Mouse (Mus musculus) MEL (cell line): ENCODE measurements around the gene Tex26. TPM values are rescaled to one million over a fixed set of nuclear protein-coding genes. Genes with fewer than 3 reads are reported as not detected.

Experiments
- DNase-seq: peaks from one replicate; pipeline ENCODE4 v3.0.0; 2011; ENCODE audit warnings: low read depth, low spot score
- H3K27ac ChIP-seq: 2 replicates; pipeline ENCODE4 v1.5.1; 2012; ENCODE audit warnings: low read depth, mild to moderate bottlenecking, control low read depth, low read length, moderate library complexity; ENCODE audit not compliant: control insufficient read depth
- H3K27me3 ChIP-seq, 2 experiments: fragments of 150-350 bp in 1 of 2; sonication (generic) in 1 of 2; 2 replicates each; pipeline ENCODE4 v1.6.1; 2012; ENCODE audit warnings: low read length in 2 of 2, mild to moderate bottlenecking in 2 of 2, improper control_type of control experiment in 1 of 2, moderate library complexity in 1 of 2; ENCODE audit not compliant: insufficient read depth in 2 of 2, control insufficient read depth in 1 of 2
- H3K36me3 ChIP-seq, 2 experiments: 2 replicates each; pipeline ENCODE4 v1.6.1; 2012 to 2014; ENCODE audit warnings: low read length in 2 of 2, improper control_type of control experiment in 1 of 2, inconsistent platforms in 1 of 2, mild to moderate bottlenecking in 1 of 2; ENCODE audit not compliant: insufficient read depth in 2 of 2, control insufficient read depth in 1 of 2
- H3K4me1 ChIP-seq, 2 experiments: fragments of 150-350 bp in 1 of 2; sonication (generic) in 1 of 2; 2 replicates each; pipeline ENCODE4 v1.6.1; 2012; ENCODE audit warnings: low read length in 2 of 2, improper control_type of control experiment in 1 of 2, mild to moderate bottlenecking in 1 of 2; ENCODE audit not compliant: insufficient read depth in 2 of 2, control insufficient read depth in 1 of 2
- H3K4me3 ChIP-seq, 2 experiments: fragments of 150-350 bp in 1 of 2; sonication (generic) in 1 of 2; 2 replicates each; pipeline ENCODE4 v1.5.1; 2012; ENCODE audit warnings: low read depth in 2 of 2, low read length in 2 of 2, mild to moderate bottlenecking in 2 of 2, moderate library complexity in 2 of 2, control low read depth in 1 of 2, improper control_type of control experiment in 1 of 2; ENCODE audit not compliant: control insufficient read depth in 1 of 2, insufficient read depth in 1 of 2
- H3K79me2 ChIP-seq: 2 replicates; pipeline ENCODE4 v1.6.1; 2012; ENCODE audit warnings: mild to moderate bottlenecking, low read length, moderate library complexity; ENCODE audit not compliant: control insufficient read depth, poor library complexity, insufficient read depth
- H3K9ac ChIP-seq: 2 replicates; pipeline ENCODE4 v1.6.1; 2012; ENCODE audit warnings: low read depth, mild to moderate bottlenecking, control low read depth, low read length, moderate library complexity; ENCODE audit not compliant: control insufficient read depth, poor library complexity, severe bottlenecking
- H3K9me3 ChIP-seq: fragments of 150-350 bp; sonication (generic); replicated peaks from 2 replicates; pipeline ENCODE4 v1.6.1; 2012; ENCODE audit warnings: mild to moderate bottlenecking, low read length, improper control_type of control experiment, moderate library complexity; ENCODE audit not compliant: insufficient read depth
- BHLHE40 ChIP-seq: IDR thresholded peaks from 2 replicates; pipeline ENCODE4 v1.6.1; 2012; ENCODE audit warnings: low read depth, mild to moderate bottlenecking, inconsistent platforms, low read length, improper control_type of control experiment, borderline replicate concordance
- CHD1 ChIP-seq: IDR thresholded peaks from 2 replicates; pipeline ENCODE4 v1.6.1; 2012; ENCODE audit warnings: low read depth, mild to moderate bottlenecking, inconsistent platforms, low read length, improper control_type of control experiment
- CHD2 ChIP-seq: IDR thresholded peaks from 2 replicates; pipeline ENCODE4 v1.6.1; 2011; ENCODE audit warnings: low read length, improper control_type of control experiment
- CTCF ChIP-seq, 3 experiments: IDR thresholded peaks in 2 of 3; conservative IDR thresholded peaks in 1 of 3; 2 replicates each; pipeline ENCODE4 v1.5.1; 2011 to 2012; ENCODE audit warnings: low read length in 3 of 3, low read depth in 2 of 3, mild to moderate bottlenecking in 2 of 3, improper control_type of control experiment in 1 of 3, inconsistent platforms in 1 of 3, mixed read lengths in 1 of 3, moderate library complexity in 1 of 3; ENCODE audit not compliant: control insufficient read depth in 1 of 3, insufficient read depth in 1 of 3, poor library complexity in 1 of 3, severe bottlenecking in 1 of 3
- ELF1 ChIP-seq: IDR thresholded peaks from 2 replicates; pipeline ENCODE4 v1.6.1; 2014; ENCODE audit warnings: low read depth, mild to moderate bottlenecking, inconsistent platforms, low read length, improper control_type of control experiment, moderate library complexity
- ETS1 ChIP-seq: IDR thresholded peaks from 2 replicates; pipeline ENCODE4 v1.6.1; 2012; ENCODE audit warnings: low read depth, mild to moderate bottlenecking, inconsistent platforms, low read length, improper control_type of control experiment, moderate library complexity
- GATA1 ChIP-seq: IDR thresholded peaks from 2 replicates; pipeline ENCODE4 v1.6.1; 2011; ENCODE audit warnings: low read depth, low read length, improper control_type of control experiment
- HCFC1 ChIP-seq: IDR thresholded peaks from 2 replicates; pipeline ENCODE4 v1.6.1; 2012; ENCODE audit warnings: low read depth, mild to moderate bottlenecking, inconsistent platforms, low read length, improper control_type of control experiment, moderate library complexity
- JUND ChIP-seq: IDR thresholded peaks from 2 replicates; pipeline ENCODE4 v1.6.1; 2011; ENCODE audit warnings: low read depth, mild to moderate bottlenecking, improper control_type of control experiment, low read length
- MAX ChIP-seq: IDR thresholded peaks from 2 replicates; pipeline ENCODE4 v1.6.1; 2011; ENCODE audit warnings: low read length, improper control_type of control experiment
- MAZ ChIP-seq: IDR thresholded peaks from 2 replicates; pipeline ENCODE4 v1.6.1; 2012; ENCODE audit warnings: low read depth, mild to moderate bottlenecking, inconsistent platforms, low read length, improper control_type of control experiment
- MEF2A ChIP-seq: IDR thresholded peaks from 2 replicates; pipeline ENCODE4 v1.6.1; 2014; ENCODE audit warnings: low read depth, mild to moderate bottlenecking, inconsistent platforms, low read length, improper control_type of control experiment; ENCODE audit not compliant: poor library complexity, insufficient replicate concordance, severe bottlenecking; ENCODE audit errors: extremely low read depth
- MXI1 ChIP-seq: IDR thresholded peaks from 2 replicates; pipeline ENCODE4 v1.6.1; 2011; ENCODE audit warnings: mild to moderate bottlenecking, low read depth, low read length, improper control_type of control experiment
- MYB ChIP-seq: IDR thresholded peaks from 2 replicates; pipeline ENCODE4 v1.6.1; 2011; ENCODE audit warnings: mild to moderate bottlenecking, low read depth, low read length, improper control_type of control experiment
- NELFE ChIP-seq: IDR thresholded peaks from 2 replicates; pipeline ENCODE4 v1.6.1; 2011; ENCODE audit warnings: low read depth, low read length, improper control_type of control experiment
- POLR2A ChIP-seq, 2 experiments: IDR thresholded peaks; 2 replicates each; pipeline ENCODE4 v1.6.1; 2011 to 2012; ENCODE audit warnings: low read length in 2 of 2, mild to moderate bottlenecking in 2 of 2, control low read depth in 1 of 2, improper control_type of control experiment in 1 of 2, low read depth in 1 of 2, moderate library complexity in 1 of 2; ENCODE audit not compliant: control insufficient read depth in 1 of 2, insufficient read depth in 1 of 2, poor library complexity in 1 of 2
- RAD21 ChIP-seq: IDR thresholded peaks from 2 replicates; pipeline ENCODE4 v1.6.1; 2011; ENCODE audit warnings: mild to moderate bottlenecking, low read depth, low read length, improper control_type of control experiment
- RCOR1 ChIP-seq: IDR thresholded peaks from 2 replicates; pipeline ENCODE4 v1.6.1; 2012; ENCODE audit warnings: low read depth, mild to moderate bottlenecking, inconsistent platforms, low read length, improper control_type of control experiment
- SIN3A ChIP-seq: IDR thresholded peaks from 2 replicates; pipeline ENCODE4 v1.6.1; 2012; ENCODE audit warnings: low read length, improper control_type of control experiment, inconsistent platforms
- SMC3 ChIP-seq: IDR thresholded peaks from 2 replicates; pipeline ENCODE4 v1.6.1; 2011; ENCODE audit warnings: low read depth, low read length, improper control_type of control experiment
- TAL1 ChIP-seq: IDR thresholded peaks from 2 replicates; pipeline ENCODE4 v1.6.1; 2012; ENCODE audit warnings: mild to moderate bottlenecking, inconsistent platforms, low read length, moderate library complexity, mixed read lengths
- TCF12 ChIP-seq: IDR thresholded peaks from 2 replicates; pipeline ENCODE4 v1.6.1; 2014; ENCODE audit warnings: low read depth, mild to moderate bottlenecking, inconsistent platforms, low read length, improper control_type of control experiment, moderate library complexity
- ZC3H11A ChIP-seq: IDR thresholded peaks from 2 replicates; pipeline ENCODE4 v1.6.1; 2012; ENCODE audit warnings: low read depth, mild to moderate bottlenecking, inconsistent platforms, low read length, improper control_type of control experiment
- ZMIZ1 ChIP-seq: IDR thresholded peaks from 2 replicates; pipeline ENCODE4 v1.6.1; 2012; ENCODE audit warnings: low read depth, mild to moderate bottlenecking, inconsistent platforms, low read length, improper control_type of control experiment, moderate library complexity
- ZNF384 ChIP-seq: IDR thresholded peaks from 2 replicates; pipeline ENCODE4 v1.6.1; 2012; ENCODE audit warnings: low read depth, mild to moderate bottlenecking, inconsistent platforms, low read length, improper control_type of control experiment
- polyA plus RNA-seq, 2 experiments: library from polyadenylated mRNA; stranded (reverse) in 1 of 2; unstranded in 1 of 2; fragments of >175 nt in 1 of 2; fragments of >200 nt in 1 of 2; gene quantifications; 2 replicates each; pipeline versions ENCODE4 v1.2.1 to v1.2.4; 2012; ENCODE audit warnings: low replicate concordance in 2 of 2, low read depth in 1 of 2; ENCODE audit not compliant: insufficient read length in 2 of 2, insufficient read depth in 1 of 2, missing spikeins in 1 of 2
- total RNA-seq: library from RNA; depleted of rRNA; stranded (reverse); fragments of 300-350 nt; gene quantifications from 2 replicates; pipeline ENCODE4 v1.2.3, GENCODE M21; 2012

The Tex26 gene
- total and polyA plus RNA-seq, 3 experiments, result not detected

GRCm38 (mm10) chr5:149428810-149429255 is 10.6 kb upstream of the Tex26 start (continued):
- TF ChIP-seq TCF12, result no peak; the same call in 1 of the 2 replicates
- no peak; the same call in 1 of the 2 replicates for TF ChIP-seq MXI1
- 0 out of 2 replicates have a peak, but pooled peaks have one; percentile 14 for TF ChIP-seq ZMIZ1
- no peak for TF ChIP-seq SMC3
- no peak; the same call in 1 of the 2 replicates for TF ChIP-seq NELFE
- no peak for TF ChIP-seq BHLHE40
- TF ChIP-seq CHD1, result no peak; the same call in none of the 2 replicates
- peak; percentile 17; the same call in 1 of the 2 replicates for TF ChIP-seq MAX
- 0 out of 2 replicates have a peak, but pooled peaks have one; percentile 10 for TF ChIP-seq RCOR1
- TF ChIP-seq JUND, result no peak
- TF ChIP-seq, all 39 proteins: peak for 9

GRCm38 (mm10) chr5:149429541-149429940 is 9.9 kb upstream of the Tex26 start:
- H3K4me3 ChIP-seq, result no peak overlapping the region
- no peak for TF ChIP-seq POLR2A (IDR thresholded peaks at IDR 0.05; ENCODE audit: control insufficient read depth in 1 of 2, insufficient read depth in 1 of 2, low read depth in 1 of 2, low read length in 2 of 2, poor library complexity in 1 of 2)
- no peak for TF ChIP-seq ELF1
- 0 out of 2 replicates have a peak, but pooled peaks have one; percentile 22 for TF ChIP-seq GATA1
- no peak for TF ChIP-seq ETS1
- no peak for TF ChIP-seq JUND
- peak; percentile 63; the same call in 1 of the 2 replicates for TF ChIP-seq RCOR1
- no peak for TF ChIP-seq ZC3H11A
- TF ChIP-seq, all 39 proteins: peak for 2
- H3K9ac ChIP-seq, result no peak overlapping the region
- no peaks in the 10 kb centered on the region for H3K79me2 ChIP-seq
- H3K27ac ChIP-seq, result no peak overlapping the region
- DNase-seq, result no peak
- H3K4me1 ChIP-seq, result peaks cover 11 to 28% of the 10 kb centered on the region in 2 experiments
- H3K27me3 ChIP-seq, result no peaks in the 10 kb centered on the region
- H3K36me3 ChIP-seq, result peaks cover 0 to 12% of the 10 kb centered on the region in 2 experiments; a peak in 2 of 4 replicates
- H3K9me3 ChIP-seq, result no peaks in the 10 kb centered on the region

GRCm38 (mm10) chr5:149430943-149431342 is 8.5 kb upstream of the Tex26 start:
- H3K4me1 ChIP-seq, result peaks cover 12 to 36% of the 10 kb centered on the region in 2 experiments
- no peaks in the 10 kb centered on the region for H3K27me3 ChIP-seq
- no peak overlapping the region for H3K4me3 ChIP-seq
- no peak for DNase-seq
- no peak overlapping the region for H3K27ac ChIP-seq
- no peaks in the 10 kb centered on the region for H3K9me3 ChIP-seq
- H3K79me2 ChIP-seq, result no peaks in the 10 kb centered on the region
- H3K9ac ChIP-seq, result no peak overlapping the region
- TF ChIP-seq CHD2 (no peak), MEF2A (no peak), HCFC1 (no peak), MAZ (no peak), ZNF384 (no peak), BHLHE40 (no peak), ETS1 (no peak), CTCF (IDR thresholded peaks at IDR 0.05 in 2 of 3, conservative IDR thresholded peaks at IDR 0.05 in 1 of 3; ENCODE audit: control insufficient read depth in 1 of 3, insufficient read depth in 1 of 3, low read depth in 2 of 3, low read length in 3 of 3, poor library complexity in 1 of 3, severe bottlenecking in 1 of 3) (no peak), TAL1 (no peak), SIN3A (no peak), RAD21 (no peak), MAX (no peak), ZMIZ1 (no peak), JUND (no peak), MYB (no peak), TCF12 (no peak)
- H3K36me3 ChIP-seq, result peaks cover 0 to 16% of the 10 kb centered on the region in 2 experiments; a peak in 2 of 4 replicates
